Mouse (Mus musculus) bone marrow macrophage, adult 2 months (primary cell): Measurements from ENCODE around the gene Trmt44.

Experiments
- CTCF ChIP-seq: IDR thresholded peaks from 2 replicates; pipeline ENCODE4 v1.5.1; 2012; ENCODE audit warnings: low read depth, mild to moderate bottlenecking, low read length, moderate library complexity
- POLR2A ChIP-seq: IDR thresholded peaks from 2 replicates; pipeline ENCODE4 v1.6.1; 2012; ENCODE audit warnings: mild to moderate bottlenecking, low read depth, low read length, borderline replicate concordance

DNA sequence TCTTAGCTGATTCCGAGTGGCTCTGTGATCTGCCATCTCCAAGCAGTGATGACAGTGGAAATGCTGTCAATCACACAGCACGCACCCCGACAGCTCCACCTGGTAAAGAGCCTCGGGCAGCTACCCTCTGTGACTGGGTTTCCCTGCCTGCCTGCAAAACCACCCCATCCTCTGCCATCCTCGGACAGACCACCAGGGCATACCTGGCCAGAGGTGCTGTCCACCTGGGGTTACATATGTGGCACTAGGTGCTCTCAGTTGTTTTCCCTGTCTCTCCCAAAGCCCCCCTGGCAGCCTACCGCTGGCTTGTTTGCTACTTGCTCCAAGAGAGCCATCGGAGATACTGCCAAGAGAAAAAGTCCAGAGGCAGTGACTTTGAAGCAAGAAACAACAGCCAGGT is 31.9 kb upstream of the Trmt44 start:
- TF ChIP-seq CTCF, result no peak
- no peak for TF ChIP-seq POLR2A
